Mouse (Mus musculus) MEL (cell line): ENCODE results near the gene Wipf3.

Source experiments
- CTCF ChIP-seq, 3 experiments: IDR thresholded peaks in 2 of 3; conservative IDR thresholded peaks in 1 of 3; 2 replicates each; pipeline ENCODE4 v1.5.1; 2011 to 2012; ENCODE audit warnings: low read length in 3 of 3, low read depth in 2 of 3, mild to moderate bottlenecking in 2 of 3, improper control_type of control experiment in 1 of 3, inconsistent platforms in 1 of 3, mixed read lengths in 1 of 3, moderate library complexity in 1 of 3; ENCODE audit not compliant: control insufficient read depth in 1 of 3, insufficient read depth in 1 of 3, poor library complexity in 1 of 3, severe bottlenecking in 1 of 3
- GATA1 ChIP-seq: IDR thresholded peaks from 2 replicates; pipeline ENCODE4 v1.6.1; 2011; ENCODE audit warnings: low read depth, low read length, improper control_type of control experiment
- KAT2A ChIP-seq: conservative IDR thresholded peaks from 2 replicates; pipeline ENCODE4 v1.6.1; 2012; ENCODE audit warnings: low read depth, low read length, improper control_type of control experiment, inconsistent platforms
- MEF2A ChIP-seq: IDR thresholded peaks from 2 replicates; pipeline ENCODE4 v1.6.1; 2014; ENCODE audit warnings: low read depth, mild to moderate bottlenecking, inconsistent platforms, low read length, improper control_type of control experiment; ENCODE audit not compliant: poor library complexity, insufficient replicate concordance, severe bottlenecking; ENCODE audit errors: extremely low read depth
- NRF1 ChIP-seq: IDR thresholded peaks from 2 replicates; pipeline ENCODE4 v1.6.1; 2014; ENCODE audit warnings: low read depth, mild to moderate bottlenecking, inconsistent platforms, low read length, improper control_type of control experiment, moderate library complexity; ENCODE audit not compliant: poor library complexity, insufficient read depth, severe bottlenecking
- TAL1 ChIP-seq: IDR thresholded peaks from 2 replicates; pipeline ENCODE4 v1.6.1; 2012; ENCODE audit warnings: mild to moderate bottlenecking, inconsistent platforms, low read length, moderate library complexity, mixed read lengths
- TCF12 ChIP-seq: IDR thresholded peaks from 2 replicates; pipeline ENCODE4 v1.6.1; 2014; ENCODE audit warnings: low read depth, mild to moderate bottlenecking, inconsistent platforms, low read length, improper control_type of control experiment, moderate library complexity
- USF1 ChIP-seq: IDR thresholded peaks from 2 replicates; pipeline ENCODE4 v1.6.1; 2014; ENCODE audit warnings: low read depth, mild to moderate bottlenecking, inconsistent platforms, low read length, improper control_type of control experiment, moderate library complexity
- ZKSCAN1 ChIP-seq: IDR thresholded peaks from 2 replicates; pipeline ENCODE4 v1.6.1; 2012; ENCODE audit warnings: low read depth, mild to moderate bottlenecking, inconsistent platforms, low read length, improper control_type of control experiment, moderate library complexity
- ZNF384 ChIP-seq: IDR thresholded peaks from 2 replicates; pipeline ENCODE4 v1.6.1; 2012; ENCODE audit warnings: low read depth, mild to moderate bottlenecking, inconsistent platforms, low read length, improper control_type of control experiment

DNA sequence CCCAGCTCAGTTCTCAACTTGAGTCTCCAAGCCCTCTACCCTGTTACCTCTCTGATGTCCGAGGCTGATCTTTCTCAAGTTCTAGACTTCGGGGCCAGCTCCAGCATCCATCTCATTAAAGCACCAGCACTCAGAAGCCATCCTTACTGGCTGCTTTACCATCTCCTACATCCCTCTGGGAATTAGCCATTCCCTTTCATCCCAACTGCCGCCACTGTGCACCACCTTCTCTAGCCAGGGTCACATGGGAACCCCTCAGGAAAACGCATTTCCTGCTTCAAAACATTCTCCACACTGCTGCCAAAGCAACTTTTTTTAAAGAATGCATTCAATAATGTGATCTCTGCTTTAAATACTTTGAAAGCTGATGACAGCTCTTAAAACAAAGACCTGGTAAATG lies 119.9 kb downstream of the Wipf3 start:
- TF ChIP-seq CTCF (IDR thresholded peaks at IDR 0.05 in 2 of 3, conservative IDR thresholded peaks at IDR 0.05 in 1 of 3; ENCODE audit: control insufficient read depth in 1 of 3, insufficient read depth in 1 of 3, low read depth in 2 of 3, low read length in 3 of 3, poor library complexity in 1 of 3, severe bottlenecking in 1 of 3): no peak
- no peak for TF ChIP-seq ZKSCAN1
- no peak for TF ChIP-seq GATA1
- no peak for TF ChIP-seq ZNF384
- no peak for TF ChIP-seq MEF2A
- TF ChIP-seq KAT2A: no peak
- no peak for TF ChIP-seq TAL1
- no peak for TF ChIP-seq NRF1
- no peak for TF ChIP-seq USF1
- no peak for TF ChIP-seq TCF12
